Comparison of ENCODE assay signal across 8 mouse cellular contexts in the genomic region with DNA sequence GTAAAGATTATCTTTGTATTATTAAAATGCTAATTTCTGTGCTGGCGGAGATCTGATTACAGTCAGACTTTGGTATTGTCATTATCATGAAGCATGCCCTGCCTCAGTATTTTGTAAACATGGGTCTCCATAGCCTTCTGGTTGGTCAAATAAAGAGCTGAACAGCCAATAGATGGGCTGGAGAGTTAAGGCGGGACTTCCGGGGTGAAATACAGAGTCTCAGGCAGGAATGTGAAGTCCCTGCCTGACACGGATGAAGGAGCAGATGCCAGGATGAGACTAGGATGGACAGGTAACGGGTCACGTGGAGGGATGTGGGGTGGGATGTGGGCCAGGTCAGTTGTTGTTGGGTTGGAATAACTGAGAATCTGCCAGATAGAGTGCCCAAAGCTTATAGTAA. TPM values are rescaled to one million over a fixed set of nuclear protein-coding genes. Genes with fewer than 3 reads are reported as not detected.
DNase-seq lines count a peak whose midpoint lies in the region; ATAC-seq and TF ChIP-seq lines count a peak whose summit lies in the region.

A gene (plus strand): TSS at position 211 of the 400 bp plus-strand sequence.

- no peak within 1 kb of the TSS for H3K4me2 ChIP-seq in limb, embryonic 11.5 days (ENCODE audit: low read depth, severe bottlenecking)

- no peak for TF ChIP-seq CTCF in ES-Bruce4 (IDR thresholded peaks at IDR 0.05; ENCODE audit: low read depth, low read length)

- H3K9me3 ChIP-seq in ES-Bruce4 (replicated peaks; ENCODE audit: control insufficient read depth, insufficient read depth, low read length, poor library complexity, severe bottlenecking), result no peaks in the 10 kb centered on the region
- no peaks in the 10 kb centered on the region for H3K9me3 ChIP-seq in limb, embryonic 11.5 days (ENCODE audit: control insufficient read depth, low read length)

- H3K27ac ChIP-seq in ES-Bruce4 (ENCODE audit: insufficient read depth, low read length), result no peak within 1 kb of the TSS
- H3K27ac ChIP-seq in limb, embryonic 11.5 days (replicated peaks; ENCODE audit: low read depth, low read length), result no peak within 1 kb of the TSS

- intact Hi-C loops in heart, postnatal 14 days (cut with DNase I), result loop anchor here (5.0 kb wide), 1 partner anchor 51 kb away; a partner anchor contains a TSS

- peaks cover 20% of the 10 kb centered on the region for H3K36me3 ChIP-seq in ES-Bruce4 (ENCODE audit: control insufficient read depth, insufficient read depth, low read length, poor library complexity, severe bottlenecking)
- H3K36me3 ChIP-seq in limb, embryonic 11.5 days (ENCODE audit: control insufficient read depth, insufficient read depth, low read length), result peaks cover 7% of the 10 kb centered on the region

- no peaks in the 10 kb centered on the region for H3K27me3 ChIP-seq in ES-Bruce4 (ENCODE audit: control insufficient read depth, insufficient read depth, low read length, poor library complexity, severe bottlenecking)
- no peaks in the 10 kb centered on the region for H3K27me3 ChIP-seq in limb, embryonic 11.5 days (ENCODE audit: control insufficient read depth, insufficient read depth, low read length)

- H3K4me3 ChIP-seq in ES-Bruce4 (ENCODE audit: low read depth, low read length), result peak within 1 kb of the TSS; percentile 59; the same call in 1 of the 2 replicates
- no peak within 1 kb of the TSS for H3K4me3 ChIP-seq in limb, embryonic 11.5 days (ENCODE audit: low read depth, low read length)

- no peak for DNase-seq in heart, postnatal 14 days
- no peak for DNase-seq in limb, embryonic 11.5 days (ENCODE audit: low spot score)
- DNase-seq in right cerebral cortex, adult 2 months (ENCODE audit: low spot score in 2 of 2), result no peak
- no peak for DNase-seq in right cerebral cortex, adult 18-20 months

- H3K9ac ChIP-seq in ES-Bruce4 (ENCODE audit: low read depth, poor library complexity, severe bottlenecking), result no peak within 1 kb of the TSS
- H3K9ac ChIP-seq in limb, embryonic 11.5 days (ENCODE audit: low read length), result no peak within 1 kb of the TSS

- no peak for TF ChIP-seq POLR2A in ES-Bruce4 (IDR thresholded peaks at IDR 0.05; ENCODE audit: insufficient read depth, low read length)

- H3K4me1 ChIP-seq in ES-Bruce4 (ENCODE audit: control insufficient read depth, insufficient read depth, low read length), result peaks cover 4% of the 10 kb centered on the region
- peaks cover 7% of the 10 kb centered on the region for H3K4me1 ChIP-seq in limb, embryonic 11.5 days (ENCODE audit: control insufficient read depth, insufficient read depth, low read length)

- no peak for TF ChIP-seq EP300 in ES-Bruce4 (IDR thresholded peaks at IDR 0.05; ENCODE audit: insufficient read depth, low read depth, low read length)

- WGBS in limb, embryonic 11.5 days, result 88% methylated on average over 6 of the region's 6 CpGs

- no peak for ATAC-seq in CD4-positive, CD25-positive, alpha-beta regulatory T cell, adult 4 months
- no peak for ATAC-seq in erythroblast, adult 5-6 weeks (replicated peaks; ENCODE audit: low FRiP score, poor library complexity, severe bottlenecking)
- ATAC-seq in limb, embryonic 11.5 days (ENCODE audit: insufficient number of reproducible peaks, low FRiP score, low TSS enrichment, low read depth), result no peak
- no peak for ATAC-seq in neutrophil, adult 5-6 weeks (ENCODE audit: extremely low read depth, insufficient number of reproducible peaks, low FRiP score, poor library complexity, severe bottlenecking)

RNA-seq across cellular contexts. Expression of the gene that starts here (rescaled TPM):
- polyA plus RNA-seq in CD4-positive, CD25-positive, alpha-beta regulatory T cell, adult 4 months (2017; shearing (Covaris generic)), result 100 to 1,000 TPM in 1 of 2 experiments, 10 to 100 TPM in 1; 87.1 to 104 TPM
- polyA plus RNA-seq in ES-Bruce4 (2011; ENCODE audit: insufficient read depth, insufficient read length, low read depth, missing spikeins), result 75.9 and 92.7 TPM in 2 replicates
- total RNA-seq in erythroblast, adult 5-6 weeks (2015; ENCODE audit: low replicate concordance), result 12.3 and 20.7 TPM in 2 replicates
- 20.8 and 21.0 TPM in 2 replicates for total RNA-seq in erythroblast, adult 5-6 weeks (2017; ENCODE audit: low replicate concordance)
- 10 to 100 TPM; 40.9 to 41.8 TPM for total RNA-seq in heart, postnatal 14 days (2021)
- 100 and 104 TPM in 2 replicates for polyA plus RNA-seq in limb, embryonic 11.5 days (2014; fragmentation: Nextera tagmentation; extraction: Ambion mirVana)
- 50.0 and 57.3 TPM in 2 replicates for total RNA-seq in neutrophil, adult 5-6 weeks (2017)
